Mouse (Mus musculus): ENCODE measurements around the gene Catip. TPM values are rescaled to one million over a fixed set of nuclear protein-coding genes. Genes with fewer than 3 reads are reported as not detected.
"Not testable (repeated sequence)": the region's sequence is repeated elsewhere in the genome, so short reads cannot be mapped to it uniquely, and the experiment has no call there.

Catip gene
- polyA plus RNA-seq, 2 experiments = 0.73 to 4.2 TPM

DNA sequence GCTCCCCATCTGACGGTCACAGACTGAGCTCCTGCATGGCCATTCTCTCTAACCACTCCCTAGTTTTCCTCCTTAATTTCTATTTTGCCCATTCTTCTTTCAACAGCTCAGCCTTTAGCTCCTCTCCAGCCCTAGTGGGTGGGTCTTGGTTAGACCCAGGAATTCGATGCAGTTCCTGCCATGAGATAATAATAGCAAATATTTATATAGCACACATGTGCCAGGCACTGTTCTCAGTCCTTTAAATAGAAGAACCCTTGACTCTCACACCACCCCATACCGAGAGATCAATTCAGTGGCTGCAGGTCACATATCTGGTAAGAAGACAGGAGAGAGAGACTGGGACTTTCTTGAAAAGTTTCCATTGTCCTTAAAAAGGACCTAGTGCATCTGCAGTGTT lies 40.5 kb upstream of the Catip start:
- H3K9me3 ChIP-seq (ENCODE audit: control insufficient read depth, low read length) = no peaks in the 10 kb centered on the region
- no peak for TF ChIP-seq POLR2A (IDR thresholded peaks at IDR 0.05; ENCODE audit: borderline replicate concordance, extremely low read depth, insufficient read depth, insufficient read length)

DNA sequence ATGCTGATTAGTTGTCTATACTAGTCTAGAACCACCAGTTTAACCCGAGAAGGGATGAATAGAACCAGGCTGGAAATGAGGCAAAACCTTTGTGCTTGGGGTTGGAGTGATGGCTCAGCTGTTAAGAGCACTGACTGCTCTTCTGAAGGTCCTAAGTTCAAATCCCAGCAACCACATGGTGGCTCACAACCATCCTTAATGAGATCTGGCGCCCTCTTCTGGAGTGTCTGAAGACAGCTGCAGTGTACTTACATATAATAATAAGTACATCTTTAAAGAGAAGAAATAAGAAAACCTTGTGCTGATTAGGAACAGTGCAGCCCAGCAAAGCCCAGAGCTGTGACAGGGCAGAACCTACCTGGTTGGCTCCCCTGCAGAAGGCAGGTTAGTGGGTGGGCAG lies 35.0 kb upstream of the Catip start:
- not testable (repeated sequence) for H3K4me2 ChIP-seq (replicated peaks; ENCODE audit: low read depth, low read length, severe bottlenecking); H3K27me3 ChIP-seq (ENCODE audit: control insufficient read depth, insufficient read depth, low read length); H3K4me3 ChIP-seq (replicated peaks; ENCODE audit: low read length); H3K9me3 ChIP-seq (ENCODE audit: control insufficient read depth, low read length); DNase-seq (ENCODE audit: low spot score); H3K9ac ChIP-seq (ENCODE audit: low read depth, low read length, severe bottlenecking); H3K27ac ChIP-seq (replicated peaks; ENCODE audit: low read depth, low read length); H3K36me3 ChIP-seq (ENCODE audit: control insufficient read depth, insufficient read depth, low read length); H3K4me1 ChIP-seq (ENCODE audit: control insufficient read depth, insufficient read depth, low read length); ATAC-seq (ENCODE audit: low FRiP score, low read depth)
- 73% methylated on average over 2 of the region's 2 CpGs for WGBS

More for the DNA sequence above, 40.5 kb upstream of the Catip start:
- no peak overlapping the region for H3K9ac ChIP-seq (ENCODE audit: low read depth, low read length, severe bottlenecking)
- H3K27ac ChIP-seq (replicated peaks; ENCODE audit: low read depth, low read length) = no peak overlapping the region
- DNase-seq (ENCODE audit: low spot score) (no peak), ATAC-seq (ENCODE audit: low FRiP score, low read depth) (no peak)
- no peak overlapping the region for H3K4me3 ChIP-seq (replicated peaks; ENCODE audit: low read length)
- H3K4me2 ChIP-seq (replicated peaks; ENCODE audit: low read depth, low read length, severe bottlenecking) = no peak overlapping the region
- H3K36me3 ChIP-seq (ENCODE audit: control insufficient read depth, insufficient read depth, low read length) = no peaks in the 10 kb centered on the region
- WGBS = 80% methylated on average over 3 of the region's 3 CpGs
- no peaks in the 10 kb centered on the region for H3K4me1 ChIP-seq (ENCODE audit: control insufficient read depth, insufficient read depth, low read length)
- H3K27me3 ChIP-seq (ENCODE audit: control insufficient read depth, insufficient read depth, low read length) = no peaks in the 10 kb centered on the region

DNA sequence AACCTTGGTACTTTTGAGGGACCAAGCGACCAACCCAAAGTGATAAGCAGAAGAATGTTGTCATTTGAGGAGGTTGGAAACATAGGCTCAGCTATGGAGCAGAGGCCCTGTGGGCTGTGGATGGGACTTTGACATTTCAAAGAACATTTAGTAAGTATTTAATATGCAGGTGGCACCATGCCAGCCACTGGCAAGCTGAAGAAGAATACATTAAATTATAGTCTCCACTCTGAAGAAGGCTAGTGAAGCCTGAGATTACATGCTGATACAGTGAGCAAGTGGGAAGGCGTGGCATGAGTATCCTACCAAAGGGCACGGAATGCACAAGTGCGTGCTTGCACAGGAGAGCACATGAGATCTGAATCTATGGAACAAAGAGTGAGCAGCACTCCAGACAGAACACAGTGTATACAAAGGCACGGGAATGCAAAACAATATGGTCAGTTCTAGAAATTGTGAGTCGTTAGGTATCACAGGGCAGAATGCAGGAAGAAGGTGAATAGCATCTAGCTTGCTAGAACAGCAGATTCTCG lies 31.9 kb upstream of the Catip start:
- Histone ChIP-seq H3K4me2 (replicated peaks; ENCODE audit: low read depth, low read length, severe bottlenecking) (no peak overlapping the region), H3K4me3 (replicated peaks; ENCODE audit: low read length) (no peak overlapping the region), H3K9ac (ENCODE audit: low read depth, low read length, severe bottlenecking) (no peak overlapping the region), H3K27ac (replicated peaks; ENCODE audit: low read depth, low read length) (no peak overlapping the region), H3K36me3 (ENCODE audit: control insufficient read depth, insufficient read depth, low read length) (no peaks in the 10 kb centered on the region), H3K4me1 (ENCODE audit: control insufficient read depth, insufficient read depth, low read length) (peaks cover 18% of the 10 kb centered on the region), H3K9me3 (ENCODE audit: control insufficient read depth, low read length) (no peaks in the 10 kb centered on the region), H3K27me3 (ENCODE audit: control insufficient read depth, insufficient read depth, low read length) (no peaks in the 10 kb centered on the region)
- WGBS = 80% methylated on average over 7 of the region's 7 CpGs
- no peak for TF ChIP-seq POLR2A (IDR thresholded peaks at IDR 0.05; ENCODE audit: borderline replicate concordance, extremely low read depth, insufficient read depth, insufficient read length)
- DNase-seq (ENCODE audit: low spot score) (no peak), ATAC-seq (ENCODE audit: low FRiP score, low read depth) (no peak)

DNA sequence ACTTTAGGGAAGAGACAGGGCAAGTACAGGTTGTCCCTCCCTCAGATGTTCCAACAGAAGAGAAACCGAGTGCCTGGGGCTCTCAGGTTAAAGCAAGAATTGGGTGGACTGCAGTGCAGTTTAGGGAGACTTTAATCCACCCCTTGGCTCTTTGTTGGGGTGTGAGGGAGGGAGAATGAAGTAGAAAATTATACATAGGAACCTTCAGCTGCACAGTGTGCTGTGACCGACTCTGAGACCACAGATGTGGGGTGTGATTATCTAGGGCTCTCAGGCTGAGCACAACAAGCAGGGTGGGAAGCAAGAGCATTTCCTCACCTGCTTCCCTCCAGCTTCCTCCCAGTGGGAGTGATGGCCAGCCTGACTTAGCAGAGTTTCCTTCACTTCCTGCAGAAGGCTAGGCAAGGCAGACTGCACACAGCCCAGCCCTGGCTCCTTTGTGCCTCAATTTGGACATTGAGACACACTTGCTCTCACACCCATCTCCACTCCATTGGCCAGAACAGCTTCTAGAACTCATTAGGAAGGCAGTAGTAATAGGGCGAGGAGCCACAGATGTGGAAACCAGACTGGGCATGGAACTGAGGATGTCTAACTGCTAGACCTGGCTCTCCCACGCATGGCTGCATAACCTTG lies 30.7 kb upstream of the Catip start:
- Histone ChIP-seq H3K36me3 (ENCODE audit: control insufficient read depth, insufficient read depth, low read length) (no peaks in the 10 kb centered on the region), H3K4me2 (replicated peaks; ENCODE audit: low read depth, low read length, severe bottlenecking) (no peak overlapping the region), H3K4me1 (ENCODE audit: control insufficient read depth, insufficient read depth, low read length) (peaks cover 20% of the 10 kb centered on the region), H3K4me3 (replicated peaks; ENCODE audit: low read length) (no peak overlapping the region), H3K27me3 (ENCODE audit: control insufficient read depth, insufficient read depth, low read length) (no peaks in the 10 kb centered on the region), H3K27ac (replicated peaks; ENCODE audit: low read depth, low read length) (no peak overlapping the region; the same call in 1 of the 2 replicates), H3K9me3 (ENCODE audit: control insufficient read depth, low read length) (no peaks in the 10 kb centered on the region), H3K9ac (ENCODE audit: low read depth, low read length, severe bottlenecking) (no peak overlapping the region)
- ATAC-seq (ENCODE audit: low FRiP score, low read depth) = no peak
- no peak for TF ChIP-seq POLR2A (IDR thresholded peaks at IDR 0.05; ENCODE audit: borderline replicate concordance, extremely low read depth, insufficient read depth, insufficient read length)
- no peak for DNase-seq (ENCODE audit: low spot score)
- WGBS = 72% methylated on average over 4 of the region's 4 CpGs

DNA sequence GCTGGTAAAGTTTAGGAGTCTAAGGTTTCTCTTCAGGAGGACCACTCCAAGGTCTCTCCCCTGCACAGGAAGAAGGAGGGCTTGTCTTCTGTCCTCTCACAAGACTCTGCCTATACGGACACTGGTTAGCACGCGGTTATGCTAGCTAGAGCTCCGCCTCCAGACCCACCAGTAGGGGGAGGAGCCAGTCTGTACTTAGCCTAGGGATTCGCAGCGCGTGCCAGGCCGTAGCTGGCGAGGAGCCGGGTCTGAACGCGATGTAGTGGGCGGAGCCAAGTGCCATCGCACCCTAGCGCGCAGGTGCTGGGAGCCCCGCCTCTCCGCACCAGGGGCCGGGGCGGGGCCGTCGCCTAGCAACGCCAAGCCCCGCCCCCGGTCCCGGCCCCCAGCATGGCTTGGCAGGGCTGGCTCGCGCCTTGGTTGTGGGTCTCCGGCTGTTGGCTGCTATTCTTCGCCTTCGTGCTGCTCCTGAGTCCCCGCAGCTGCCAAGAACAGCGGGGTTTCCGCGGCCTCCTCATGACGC lies 29.6 kb upstream of the Catip start:
- WGBS = under 1% methylated on average over 34 of the region's 36 CpGs
- peak overlapping the region; percentile 55 for H3K9ac ChIP-seq (ENCODE audit: low read depth, low read length, severe bottlenecking)
- peak overlapping the region; percentile 82 for H3K4me2 ChIP-seq (replicated peaks; ENCODE audit: low read depth, low read length, severe bottlenecking)
- H3K4me1 ChIP-seq (ENCODE audit: control insufficient read depth, insufficient read depth, low read length) = peaks cover 20% of the 10 kb centered on the region
- peak overlapping the region; percentile 44; the same call in 1 of the 2 replicates for H3K27ac ChIP-seq (replicated peaks; ENCODE audit: low read depth, low read length)
- H3K36me3 ChIP-seq (ENCODE audit: control insufficient read depth, insufficient read depth, low read length) = no peaks in the 10 kb centered on the region
- DNase-seq (ENCODE audit: low spot score) (peak; percentile 95), ATAC-seq (ENCODE audit: low FRiP score, low read depth) (peak; percentile 93)
- H3K9me3 ChIP-seq (ENCODE audit: control insufficient read depth, low read length) = no peaks in the 10 kb centered on the region
- H3K27me3 ChIP-seq (ENCODE audit: control insufficient read depth, insufficient read depth, low read length) = no peaks in the 10 kb centered on the region
- H3K4me3 ChIP-seq (replicated peaks; ENCODE audit: low read length) = peak overlapping the region; percentile 51
- TF ChIP-seq POLR2A (IDR thresholded peaks at IDR 0.05; ENCODE audit: borderline replicate concordance, extremely low read depth, insufficient read depth, insufficient read length) = peak; percentile 25; the same call in 1 of the 2 replicates
